Mouse (Mus musculus) myocyte (in vitro differentiated cells): ENCODE results near the gene Vmp1.
A peak's percentile ranks its signal among the peaks of the same experiment; 100 is the strongest.

Source experiments
- MAX ChIP-seq: IDR thresholded peaks from one replicate; pipeline ENCODE4 v1.6.1; 2011; ENCODE audit warnings: low read depth, mild to moderate bottlenecking, control low read depth
- MYOD1 ChIP-seq, 3 experiments: IDR thresholded peaks; one replicate each; pipeline ENCODE4 v1.6.1; 2011; ENCODE audit warnings: control low read depth in 2 of 3, low read depth in 2 of 3, mild to moderate bottlenecking in 2 of 3, moderate library complexity in 1 of 3; ENCODE audit not compliant: insufficient read length in 2 of 3, control insufficient read depth in 1 of 3
- MYOG ChIP-seq, 3 experiments: IDR thresholded peaks; one replicate each; pipeline ENCODE4 v1.6.1; 2011; ENCODE audit warnings: control low read depth in 2 of 3, low read depth in 2 of 3, mild to moderate bottlenecking in 2 of 3; ENCODE audit not compliant: insufficient read length in 2 of 3, control insufficient read depth in 1 of 3, insufficient read depth in 1 of 3
- POLR2A ChIP-seq: IDR thresholded peaks from one replicate; pipeline ENCODE4 v1.6.1; 2011; ENCODE audit warnings: low read depth, mild to moderate bottlenecking, control low read depth, moderate library complexity; ENCODE audit not compliant: insufficient read length
- REST ChIP-seq: IDR thresholded peaks from one replicate; pipeline ENCODE4 v1.6.1; 2011; ENCODE audit warnings: mild to moderate bottlenecking, control low read depth, moderate library complexity; ENCODE audit not compliant: insufficient read depth, insufficient read length
- TCF12 ChIP-seq: IDR thresholded peaks from one replicate; pipeline ENCODE4 v1.6.1; 2011; ENCODE audit warnings: mild to moderate bottlenecking, control low read depth; ENCODE audit not compliant: poor library complexity, insufficient read depth, severe bottlenecking
- USF1 ChIP-seq: IDR thresholded peaks from one replicate; pipeline ENCODE4 v1.6.1; 2011; ENCODE audit warnings: low read depth, mild to moderate bottlenecking, control low read depth, moderate library complexity

DNA sequence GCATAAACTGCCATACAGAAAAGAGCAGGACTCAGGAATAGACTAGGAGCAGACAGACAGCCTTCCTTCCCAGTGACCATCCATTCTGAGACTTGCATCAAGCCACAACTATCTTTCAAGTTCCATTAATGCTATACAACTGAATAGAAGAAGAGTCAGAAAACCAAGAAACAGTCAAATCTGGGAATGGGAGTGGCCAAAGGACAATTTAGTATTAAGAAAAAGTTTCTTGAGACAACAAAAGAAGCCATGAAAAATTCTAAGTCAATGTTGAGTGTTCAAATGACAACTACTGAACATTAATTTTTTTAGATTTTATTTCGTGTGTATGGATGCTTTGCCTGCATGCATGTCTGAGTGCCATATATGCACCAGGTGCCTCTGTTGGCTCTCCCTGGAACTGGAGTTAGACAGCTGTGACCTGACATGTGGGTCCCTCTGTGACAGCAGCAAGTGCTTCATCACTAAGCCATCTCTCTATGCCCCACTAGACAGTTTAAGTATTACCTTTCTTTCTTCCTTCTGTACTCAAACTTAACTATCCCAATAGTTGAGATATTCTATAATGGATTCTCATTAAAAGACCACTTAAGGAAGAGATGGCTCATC is 60.1 kb downstream of the Vmp1 start:
- TF ChIP-seq POLR2A (no peak), MYOD1 (IDR thresholded peaks at IDR 0.05; ENCODE audit: control insufficient read depth in 1 of 3, insufficient read length in 2 of 3, low read depth in 2 of 3) (peak in 2 of 3 experiments; percentile 58 to 75), USF1 (no peak), REST (no peak), MAX (no peak), TCF12 (peak; percentile 37), MYOG (IDR thresholded peaks at IDR 0.05; ENCODE audit: control insufficient read depth in 1 of 3, insufficient read depth in 1 of 3, insufficient read length in 2 of 3, low read depth in 2 of 3) (peak; percentile 12 to 65 (median 48))
